Mouse (Mus musculus) brain, embryonic 14.5 days (tissue): ENCODE measurements around the gene Pdik1l.
A peak's percentile ranks its signal among the peaks of the same experiment; 100 is the strongest.

ENCODE experiments used
- CTCF ChIP-seq: fragments of 200-500 bp; IDR thresholded peaks from 2 replicates; pipeline ENCODE4 v1.5.1; 2012; ENCODE audit warnings: inconsistent platforms, mild to moderate bottlenecking, moderate library complexity, borderline replicate concordance; ENCODE audit not compliant: insufficient read depth, insufficient read length; ENCODE audit errors: extremely low read depth
- POLR2A ChIP-seq: fragments of 200-500 bp; IDR thresholded peaks from 2 replicates; pipeline ENCODE4 v1.6.1; 2012; ENCODE audit warnings: mild to moderate bottlenecking, inconsistent platforms, borderline replicate concordance; ENCODE audit not compliant: poor library complexity, insufficient read depth, insufficient read length, severe bottlenecking; ENCODE audit errors: extremely low read depth

- TF ChIP-seq POLR2A, result no peak
- TF ChIP-seq CTCF, result peak; percentile 67
These were observed 24.5 kb downstream of the Pdik1l start for GRCm38 (mm10) chr4:134263191-134263590.
